Mouse (Mus musculus) thymus, adult 2 months (tissue): ENCODE data around the gene St6galnac5. TPM values are rescaled to one million over a fixed set of nuclear protein-coding genes. Genes with fewer than 3 reads are reported as not detected.

Experiments
- DNase-seq: peaks from one replicate; pipeline ENCODE4 v3.0.0; 2021
- H3K27ac ChIP-seq: fragments of 200-500 bp; 2 replicates; pipeline ENCODE4 v1.5.1; 2012; ENCODE audit warnings: low read length, control low read depth; ENCODE audit not compliant: control insufficient read depth, insufficient read depth
- H3K27me3 ChIP-seq: fragments of 200-500 bp; 2 replicates; pipeline ENCODE4 v1.6.1; 2012; ENCODE audit warnings: mild to moderate bottlenecking, low read length, moderate library complexity, mixed read lengths; ENCODE audit not compliant: control insufficient read depth, insufficient read depth
- H3K36me3 ChIP-seq: fragments of 200-500 bp; 2 replicates; pipeline ENCODE4 v1.6.1; 2012; ENCODE audit warnings: mild to moderate bottlenecking, low read length, moderate library complexity; ENCODE audit not compliant: control insufficient read depth, insufficient read depth
- H3K4me1 ChIP-seq: fragments of 200-500 bp; replicated peaks from 2 replicates; pipeline ENCODE4 v1.6.1; 2012; ENCODE audit warnings: low read length; ENCODE audit not compliant: control insufficient read depth, insufficient read depth
- H3K4me3 ChIP-seq: fragments of 200-500 bp; 2 replicates; pipeline ENCODE4 v1.5.1; 2012; ENCODE audit warnings: mild to moderate bottlenecking, low read length, control low read depth, moderate library complexity; ENCODE audit not compliant: control insufficient read depth, insufficient read depth
- CTCF ChIP-seq: fragments of 200-500 bp; IDR thresholded peaks from 2 replicates; pipeline ENCODE4 v1.5.1; 2012; ENCODE audit warnings: mild to moderate bottlenecking, control low read depth, low read length, moderate library complexity, borderline replicate concordance; ENCODE audit not compliant: control insufficient read depth, poor library complexity, insufficient read depth; ENCODE audit errors: extremely low read depth
- POLR2A ChIP-seq: fragments of 200-500 bp; IDR thresholded peaks from 2 replicates; pipeline ENCODE4 v1.6.1; 2012; ENCODE audit warnings: mild to moderate bottlenecking, low read length, control low read depth, moderate library complexity; ENCODE audit not compliant: control insufficient read depth, poor library complexity, insufficient read depth; ENCODE audit errors: extremely low read depth
- WGBS: fragments of 180-500 bp; shearing (Covaris S2); methylation state at CpG from one replicate; pipeline ENCODE4 v1.1.7; 2018; 5-methylcytosine and 5-hydroxymethylcytosine counted together
- polyA plus RNA-seq: library from polyadenylated mRNA; depleted of rRNA; stranded (reverse); fragments of >200 nt; gene quantifications from 2 replicates; pipeline ENCODE4 v1.2.3, GENCODE M21; 2012

The St6galnac5 gene
- polyA plus RNA-seq, 1 experiment: 0.19 TPM

DNA sequence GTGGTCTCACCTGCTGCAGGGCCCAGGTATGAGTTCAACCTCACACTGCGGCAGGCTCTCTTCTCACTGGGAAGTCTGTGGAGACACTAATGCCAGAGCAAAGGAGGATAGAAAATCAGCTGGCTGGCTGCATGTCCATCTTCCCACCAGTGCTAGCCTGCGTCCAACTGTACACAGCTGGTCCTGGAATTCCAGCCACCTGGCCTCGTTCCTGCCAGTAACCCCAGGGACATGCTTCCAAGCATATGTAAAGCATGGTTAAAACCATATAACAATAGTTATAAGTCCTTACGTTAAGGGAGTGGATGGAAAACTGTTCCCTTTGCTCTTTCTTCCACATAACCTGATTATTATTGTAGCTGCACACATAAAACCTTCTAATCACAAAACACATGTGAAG lies 100.3 kb downstream of the St6galnac5 start:
- WGBS: 96% methylated on average over 4 of the region's 4 CpGs
- H3K4me1 ChIP-seq: no peaks in the 10 kb centered on the region
- H3K27ac ChIP-seq: no peak overlapping the region
- no peaks in the 10 kb centered on the region for H3K27me3 ChIP-seq
- H3K36me3 ChIP-seq: no peaks in the 10 kb centered on the region
- no peak overlapping the region for H3K4me3 ChIP-seq
- TF ChIP-seq CTCF (no peak), POLR2A (no peak)
- DNase-seq: no peak

- Histone ChIP-seq H3K27me3 (no peaks in the 10 kb centered on the region), H3K36me3 (no peaks in the 10 kb centered on the region), H3K27ac (no peak overlapping the region), H3K4me1 (no peaks in the 10 kb centered on the region), H3K4me3 (no peak overlapping the region)
- TF ChIP-seq CTCF (no peak), POLR2A (no peak)
- DNase-seq: no peak
- WGBS: 89% methylated on average over 15 of the region's 15 CpGs
Observed at GRCm38 (mm10) chr3:152880121-152880835, 101.8 kb downstream of the St6galnac5 start.

- Histone ChIP-seq H3K27me3 (no peaks in the 10 kb centered on the region), H3K36me3 (no peaks in the 10 kb centered on the region), H3K27ac (no peak overlapping the region), H3K4me3 (no peak overlapping the region), H3K4me1 (no peaks in the 10 kb centered on the region)
- TF ChIP-seq POLR2A (no peak), CTCF (no peak)
- 96% methylated on average over 6 of the region's 6 CpGs for WGBS
- DNase-seq: no peak
Observed at GRCm38 (mm10) chr3:152875723-152876290, 106.2 kb downstream of the St6galnac5 start.

DNA sequence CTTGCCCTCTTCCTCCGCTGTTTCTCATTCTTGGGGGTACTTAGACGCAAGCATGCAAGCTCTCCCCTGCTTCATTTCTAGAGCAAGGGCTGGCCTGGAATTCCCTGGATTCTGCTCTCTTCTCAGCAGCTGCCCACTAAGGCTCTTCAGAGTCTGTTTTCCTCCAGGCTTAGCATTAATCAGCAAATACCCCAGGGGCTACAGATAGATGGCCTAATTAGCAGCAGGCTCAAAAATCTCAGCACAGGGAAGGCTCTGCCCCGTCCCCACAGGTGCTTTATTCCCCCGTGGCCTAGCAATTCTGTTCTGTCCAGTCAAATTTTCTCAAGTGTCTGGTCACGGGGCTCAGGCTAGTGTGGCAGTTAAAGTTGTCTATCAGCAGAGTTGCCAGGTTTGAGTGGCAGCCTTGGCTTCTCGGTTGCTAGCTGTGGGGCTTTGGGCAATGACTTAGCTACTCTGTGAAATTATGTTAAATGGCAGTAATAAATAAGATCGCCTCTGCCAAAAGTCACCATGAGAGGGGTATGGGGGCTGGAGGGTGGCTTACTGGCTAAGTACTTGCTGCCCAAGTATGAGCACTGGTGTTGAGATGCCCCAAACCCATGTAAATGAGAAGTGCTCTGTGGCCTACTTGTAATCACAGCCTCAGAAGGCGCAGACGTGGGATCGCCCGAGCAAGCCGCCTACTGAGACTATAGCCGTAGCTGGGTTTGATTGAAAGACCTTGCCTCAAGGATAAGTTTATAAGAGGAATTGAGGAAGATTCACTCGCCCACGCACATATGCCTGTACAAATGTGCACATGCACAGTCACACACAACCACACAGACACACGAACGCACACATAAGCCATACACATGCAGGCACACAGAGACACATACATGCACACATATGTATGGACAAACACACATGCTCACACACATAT lies 107.4 kb downstream of the St6galnac5 start:
- H3K36me3 ChIP-seq: no peaks in the 10 kb centered on the region
- no peak for DNase-seq
- 97% methylated on average over 17 of the region's 17 CpGs for WGBS
- H3K4me1 ChIP-seq: no peaks in the 10 kb centered on the region
- H3K27ac ChIP-seq: no peak overlapping the region
- TF ChIP-seq CTCF: no peak
- TF ChIP-seq POLR2A: no peak
- H3K27me3 ChIP-seq: no peaks in the 10 kb centered on the region
- no peak overlapping the region for H3K4me3 ChIP-seq

DNA sequence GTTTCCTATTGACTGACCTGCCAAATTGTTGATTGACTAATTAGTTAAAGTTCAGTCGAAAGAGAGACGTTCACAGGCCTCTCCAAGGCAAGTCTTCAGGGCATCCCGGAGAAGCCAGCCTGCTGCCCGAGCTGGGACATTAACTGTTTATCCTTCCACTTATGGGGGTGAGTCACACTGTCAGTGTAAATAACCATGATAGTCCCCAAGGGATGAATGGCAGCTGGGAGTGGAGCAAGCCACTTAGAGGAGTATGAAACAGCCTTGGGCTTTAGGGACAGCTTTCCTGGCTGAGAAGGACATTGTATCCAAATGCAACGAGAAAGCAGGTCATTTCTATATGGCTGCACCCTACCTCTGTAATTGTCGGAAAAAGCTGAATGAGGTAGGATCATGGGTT lies 109.5 kb downstream of the St6galnac5 start:
- H3K36me3 ChIP-seq: no peaks in the 10 kb centered on the region
- H3K27ac ChIP-seq: no peak overlapping the region
- TF ChIP-seq POLR2A (no peak), CTCF (no peak)
- H3K4me1 ChIP-seq: no peaks in the 10 kb centered on the region
- H3K27me3 ChIP-seq: no peaks in the 10 kb centered on the region
- WGBS: 95% methylated on average over 6 of the region's 6 CpGs
- DNase-seq: no peak
- no peak overlapping the region for H3K4me3 ChIP-seq

GRCm38 (mm10) chr3:152872054-152872453 lies 110.0 kb downstream of the St6galnac5 start:
- 94% methylated on average over 12 of the region's 12 CpGs for WGBS
- Histone ChIP-seq H3K4me1 (no peaks in the 10 kb centered on the region), H3K36me3 (no peaks in the 10 kb centered on the region), H3K27ac (no peak overlapping the region), H3K27me3 (no peaks in the 10 kb centered on the region), H3K4me3 (no peak overlapping the region)
- no peak for TF ChIP-seq CTCF
- TF ChIP-seq POLR2A: no peak
- DNase-seq: no peak
